Mouse (Mus musculus) cerebellum, adult 9-11 months (tissue): ENCODE measurements at regions not wholly inside any gene's neighbourhood (a gene's known extent, or its start where the extent isn't known, plus 50 kb on each side); places are given as distances from the start of the nearest gene placed in this dataset.
"Not testable (repeated sequence)": the region's sequence is repeated elsewhere in the genome, so short reads cannot be mapped to it uniquely, and the experiment has no call there.

Experiments
- DNase-seq: peaks from one replicate; pipeline ENCODE4 v3.0.0; 2022

GRCm38 (mm10) chr4:153616938-153617337 lies 134.3 kb upstream of the Ajap1 start:
- DNase-seq = no peak

GRCm38 (mm10) chr4:153620871-153621270 lies 138.3 kb upstream of the Ajap1 start:
- DNase-seq = no peak

GRCm38 (mm10) chr4:153631161-153631560 lies 148.6 kb upstream of the Ajap1 start:
- no peak for DNase-seq

- no peak for DNase-seq
Measured at GRCm38 (mm10) chr4:153632056-153632455, 149.4 kb upstream of the Ajap1 start.

- DNase-seq = no peak
Measured at GRCm38 (mm10) chr4:153632551-153632950, 149.9 kb upstream of the Ajap1 start.

- no peak for DNase-seq
Measured at GRCm38 (mm10) chr4:153633260-153633659, 150.6 kb upstream of the Ajap1 start.

GRCm38 (mm10) chr4:153634221-153634881 lies 151.7 kb upstream of the Ajap1 start:
- no peak for DNase-seq

GRCm38 (mm10) chr4:153637989-153638388 lies 155.4 kb upstream of the Ajap1 start:
- DNase-seq = no peak

GRCm38 (mm10) chr4:153651849-153652248 lies 169.2 kb upstream of the Ajap1 start:
- no peak for DNase-seq

- no peak for DNase-seq
Measured at GRCm38 (mm10) chr4:153652841-153653240, 170.2 kb upstream of the Ajap1 start.

- no peak for DNase-seq
Measured at GRCm38 (mm10) chr4:153662731-153663130, 180.1 kb upstream of the Ajap1 start.

- DNase-seq = not testable (repeated sequence)
Measured at GRCm38 (mm10) chr4:153666626-153667236, 184.1 kb upstream of the Ajap1 start.

GRCm38 (mm10) chr4:153669070-153669469 lies 186.5 kb upstream of the Ajap1 start:
- no peak for DNase-seq

- DNase-seq = no peak
Measured at GRCm38 (mm10) chr4:153670216-153670615, 187.6 kb upstream of the Ajap1 start.

GRCm38 (mm10) chr4:153675431-153675830 lies 192.8 kb upstream of the Ajap1 start:
- no peak for DNase-seq

GRCm38 (mm10) chr4:153679151-153679550 lies 196.5 kb upstream of the Ajap1 start:
- DNase-seq = no peak

- no peak for DNase-seq
Measured at GRCm38 (mm10) chr4:153688441-153688840, 205.8 kb upstream of the Ajap1 start.

- DNase-seq = no peak
Measured at GRCm38 (mm10) chr4:153693881-153694280, 211.3 kb upstream of the Ajap1 start.

- DNase-seq = no peak
Measured at GRCm38 (mm10) chr4:153696426-153697040, 213.9 kb upstream of the Ajap1 start.

- no peak for DNase-seq
Measured at GRCm38 (mm10) chr4:153707218-153707617, 224.6 kb upstream of the Ajap1 start.

- no peak for DNase-seq
Measured at GRCm38 (mm10) chr4:153714995-153715645, 232.5 kb upstream of the Ajap1 start.

GRCm38 (mm10) chr4:153717273-153717672 lies 234.7 kb upstream of the Ajap1 start:
- no peak for DNase-seq

GRCm38 (mm10) chr4:153724045-153724444 lies 233.0 kb upstream of the A430005L14Rik start:
- DNase-seq = no peak

- DNase-seq = no peak
Measured at GRCm38 (mm10) chr4:153727273-153727672, 229.8 kb upstream of the A430005L14Rik start.
